Mouse (Mus musculus) kidney, adult 10 weeks (tissue): ENCODE results near the gene Kif1a. TPM values are rescaled to one million over a fixed set of nuclear protein-coding genes. Genes with fewer than 3 reads are reported as not detected.

ENCODE experiments used
- polyA plus RNA-seq: library from polyadenylated mRNA; stranded (reverse); fragments of 350-450 nt; fragmentation: Illumina TruSeq; extraction: RNeasy Lipid Tissue Mini Kit (QIAGEN cat#74804); gene quantifications from one replicate; pipeline ENCODE4 v1.2.3, GENCODE M21; 2014; ENCODE audit warnings: low read depth, low replicate concordance

The Kif1a gene
- polyA plus RNA-seq, result not detected

GRCm38 (mm10) chr1:93101571-93102061, at the start of gene Kif1a:
Kif1a (minus strand) TSS chr1:93101951.

GRCm38 (mm10) chr1:93135036-93135526, 33.3 kb upstream of the Kif1a start, which contains the start of gene Agxt:
Agxt (plus strand) TSS chr1:93135240.

GRCm38 (mm10) chr1:93006061-93006460, 95.7 kb downstream of the Kif1a start, which contains the start of gene Aqp12:
Aqp12 (plus strand) TSS chr1:93006334.

Other genes with a start within 250 kb of the Kif1a start
- 1.1 TPM for gene Ankmy1, start 199.0 kb downstream of the Kif1a start, polyA plus RNA-seq
- 9.4 TPM for gene Dusp28, start 195.0 kb downstream of the Kif1a start, polyA plus RNA-seq
- gene Rnpepl1, start 191.2 kb downstream of the Kif1a start, polyA plus RNA-seq, result 4.5 TPM
- gene Capn10, start 167.6 kb downstream of the Kif1a start, polyA plus RNA-seq, result 3.8 TPM
- 0.40 TPM for gene Gpr35, start 151.1 kb downstream of the Kif1a start, polyA plus RNA-seq
- not detected for gene Aqp12, start 95.6 kb downstream of the Kif1a start, polyA plus RNA-seq
- not detected for gene Agxt, start 33.3 kb upstream of the Kif1a start, polyA plus RNA-seq
- gene 2310007B03Rik, start 59.0 kb upstream of the Kif1a start, polyA plus RNA-seq, result 2.3 TPM
- gene Crocc2, start 66.8 kb upstream of the Kif1a start, polyA plus RNA-seq, result not detected
- gene Sned1, start 133.9 kb upstream of the Kif1a start, polyA plus RNA-seq, result 13.5 TPM
- gene Mterf4, start 204.0 kb upstream of the Kif1a start, polyA plus RNA-seq, result 21.8 TPM
- 79.3 TPM for gene Ppp1r7, start 240.9 kb upstream of the Kif1a start, polyA plus RNA-seq
- gene Pask, start 241.5 kb upstream of the Kif1a start, polyA plus RNA-seq, result 0.32 TPM